Mouse (Mus musculus): ENCODE data around the gene Cox6a1. TPM values are rescaled to one million over a fixed set of nuclear protein-coding genes. Genes with fewer than 3 reads are reported as not detected.

Cox6a1 gene
- polyA plus RNA-seq, 1 experiment from 2014 or later, result 734 TPM

GRCm38 (mm10) chr5:115375436-115375835 lies 26.7 kb upstream of the Cox6a1 start:
- Histone ChIP-seq H3K27me3 (ENCODE audit: control insufficient read depth, insufficient read depth, low read length) (no peaks in the 10 kb centered on the region), H3K27ac (replicated peaks; ENCODE audit: low read depth, low read length) (no peak overlapping the region), H3K4me3 (ENCODE audit: low read depth, low read length) (no peak overlapping the region), H3K9ac (ENCODE audit: low read length) (no peak overlapping the region), H3K4me1 (ENCODE audit: control insufficient read depth, insufficient read depth, low read length) (no peaks in the 10 kb centered on the region), H3K36me3 (ENCODE audit: control insufficient read depth, insufficient read depth, low read length) (no peaks in the 10 kb centered on the region), H3K9me3 (ENCODE audit: control insufficient read depth, low read length) (no peaks in the 10 kb centered on the region), H3K4me2 (ENCODE audit: low read depth, severe bottlenecking) (no peak overlapping the region)
- WGBS, result 80% methylated on average over 2 of the region's 2 CpGs
- no peak for ATAC-seq (ENCODE audit: insufficient number of reproducible peaks, low FRiP score, low TSS enrichment, low read depth)
- DNase-seq (ENCODE audit: low spot score), result no peak

GRCm38 (mm10) chr5:115374204-115374820 lies 25.5 kb upstream of the Cox6a1 start:
- H3K27me3 ChIP-seq (ENCODE audit: control insufficient read depth, insufficient read depth, low read length), result no peaks in the 10 kb centered on the region
- no peak for ATAC-seq (ENCODE audit: insufficient number of reproducible peaks, low FRiP score, low TSS enrichment, low read depth)
- H3K9ac ChIP-seq (ENCODE audit: low read length), result peak overlapping the region; percentile 52
- no peaks in the 10 kb centered on the region for H3K36me3 ChIP-seq (ENCODE audit: control insufficient read depth, insufficient read depth, low read length)
- H3K4me2 ChIP-seq (ENCODE audit: low read depth, severe bottlenecking), result peak overlapping the region; percentile 46
- no peaks in the 10 kb centered on the region for H3K4me1 ChIP-seq (ENCODE audit: control insufficient read depth, insufficient read depth, low read length)
- no peaks in the 10 kb centered on the region for H3K9me3 ChIP-seq (ENCODE audit: control insufficient read depth, low read length)
- H3K4me3 ChIP-seq (ENCODE audit: low read depth, low read length), result no peak overlapping the region
- 23% methylated on average over 11 of the region's 11 CpGs for WGBS
- H3K27ac ChIP-seq (replicated peaks; ENCODE audit: low read depth, low read length), result no peak overlapping the region
- DNase-seq (ENCODE audit: low spot score), result no peak

GRCm38 (mm10) chr5:115373441-115374203 lies 24.8 kb upstream of the Cox6a1 start:
- no peaks in the 10 kb centered on the region for H3K9me3 ChIP-seq (ENCODE audit: control insufficient read depth, low read length)
- DNase-seq (ENCODE audit: low spot score), result peak; percentile 73
- no peaks in the 10 kb centered on the region for H3K27me3 ChIP-seq (ENCODE audit: control insufficient read depth, insufficient read depth, low read length)
- WGBS, result 23% methylated on average over 26 of the region's 26 CpGs
- H3K27ac ChIP-seq (replicated peaks; ENCODE audit: low read depth, low read length), result no peak overlapping the region
- H3K9ac ChIP-seq (ENCODE audit: low read length), result peak overlapping the region; percentile 52
- no peaks in the 10 kb centered on the region for H3K4me1 ChIP-seq (ENCODE audit: control insufficient read depth, insufficient read depth, low read length)
- no peak overlapping the region for H3K4me3 ChIP-seq (ENCODE audit: low read depth, low read length)
- H3K4me2 ChIP-seq (ENCODE audit: low read depth, severe bottlenecking), result peak overlapping the region; percentile 46
- ATAC-seq (ENCODE audit: insufficient number of reproducible peaks, low FRiP score, low TSS enrichment, low read depth), result no peak; the same call in 1 of the 2 replicates
- no peaks in the 10 kb centered on the region for H3K36me3 ChIP-seq (ENCODE audit: control insufficient read depth, insufficient read depth, low read length)

- Histone ChIP-seq H3K9ac (ENCODE audit: low read length) (no peak overlapping the region), H3K27me3 (ENCODE audit: control insufficient read depth, insufficient read depth, low read length) (no peaks in the 10 kb centered on the region), H3K4me1 (ENCODE audit: control insufficient read depth, insufficient read depth, low read length) (no peaks in the 10 kb centered on the region), H3K27ac (replicated peaks; ENCODE audit: low read depth, low read length) (no peak overlapping the region), H3K36me3 (ENCODE audit: control insufficient read depth, insufficient read depth, low read length) (no peaks in the 10 kb centered on the region), H3K4me3 (ENCODE audit: low read depth, low read length) (no peak overlapping the region), H3K4me2 (ENCODE audit: low read depth, severe bottlenecking) (no peak overlapping the region), H3K9me3 (ENCODE audit: control insufficient read depth, low read length) (no peaks in the 10 kb centered on the region)
- ATAC-seq (ENCODE audit: insufficient number of reproducible peaks, low FRiP score, low TSS enrichment, low read depth), result no peak
- no peak for DNase-seq (ENCODE audit: low spot score)
- 23% methylated on average over 9 of the region's 9 CpGs for WGBS
Measured at GRCm38 (mm10) chr5:115371736-115372135, 23.0 kb upstream of the Cox6a1 start.

GRCm38 (mm10) chr5:115364782-115365181 lies 16.0 kb upstream of the Cox6a1 start:
- Histone ChIP-seq H3K4me1 (ENCODE audit: control insufficient read depth, insufficient read depth, low read length) (no peaks in the 10 kb centered on the region), H3K9me3 (ENCODE audit: control insufficient read depth, low read length) (no peaks in the 10 kb centered on the region), H3K36me3 (ENCODE audit: control insufficient read depth, insufficient read depth, low read length) (no peaks in the 10 kb centered on the region), H3K27me3 (ENCODE audit: control insufficient read depth, insufficient read depth, low read length) (no peaks in the 10 kb centered on the region), H3K4me3 (ENCODE audit: low read depth, low read length) (no peak overlapping the region), H3K4me2 (ENCODE audit: low read depth, severe bottlenecking) (no peak overlapping the region), H3K27ac (replicated peaks; ENCODE audit: low read depth, low read length) (no peak overlapping the region), H3K9ac (ENCODE audit: low read length) (no peak overlapping the region)
- WGBS, result 81% methylated on average over 4 of the region's 4 CpGs
- no peak for ATAC-seq (ENCODE audit: insufficient number of reproducible peaks, low FRiP score, low TSS enrichment, low read depth)
- DNase-seq (ENCODE audit: low spot score), result no peak

- no peaks in the 10 kb centered on the region for H3K4me1 ChIP-seq (ENCODE audit: control insufficient read depth, insufficient read depth, low read length)
- no peak overlapping the region for H3K27ac ChIP-seq (replicated peaks; ENCODE audit: low read depth, low read length)
- no peaks in the 10 kb centered on the region for H3K36me3 ChIP-seq (ENCODE audit: control insufficient read depth, insufficient read depth, low read length)
- DNase-seq (ENCODE audit: low spot score), result no peak
- H3K4me3 ChIP-seq (ENCODE audit: low read depth, low read length), result no peak overlapping the region
- whole genome bisulfite sequencing, result 19% methylated on average over 19 of the region's 19 CpGs
- no peak overlapping the region for H3K4me2 ChIP-seq (ENCODE audit: low read depth, severe bottlenecking)
- no peak for ATAC-seq (ENCODE audit: insufficient number of reproducible peaks, low FRiP score, low TSS enrichment, low read depth)
- no peak overlapping the region for H3K9ac ChIP-seq (ENCODE audit: low read length)
- H3K27me3 ChIP-seq (ENCODE audit: control insufficient read depth, insufficient read depth, low read length), result no peaks in the 10 kb centered on the region
- no peaks in the 10 kb centered on the region for H3K9me3 ChIP-seq (ENCODE audit: control insufficient read depth, low read length)
Measured at GRCm38 (mm10) chr5:115362819-115363714, 14.3 kb upstream of the Cox6a1 start.

- ATAC-seq (ENCODE audit: insufficient number of reproducible peaks, low FRiP score, low TSS enrichment, low read depth), result no peak
- Histone ChIP-seq H3K36me3 (ENCODE audit: control insufficient read depth, insufficient read depth, low read length) (no peaks in the 10 kb centered on the region), H3K9me3 (ENCODE audit: control insufficient read depth, low read length) (no peaks in the 10 kb centered on the region), H3K4me1 (ENCODE audit: control insufficient read depth, insufficient read depth, low read length) (no peaks in the 10 kb centered on the region), H3K4me3 (ENCODE audit: low read depth, low read length) (no peak overlapping the region), H3K27ac (replicated peaks; ENCODE audit: low read depth, low read length) (no peak overlapping the region), H3K27me3 (ENCODE audit: control insufficient read depth, insufficient read depth, low read length) (no peaks in the 10 kb centered on the region), H3K4me2 (ENCODE audit: low read depth, severe bottlenecking) (no peak overlapping the region), H3K9ac (ENCODE audit: low read length) (no peak overlapping the region)
- DNase-seq (ENCODE audit: low spot score), result no peak
- WGBS, result 48% methylated on average over 7 of the region's 7 CpGs
Measured at GRCm38 (mm10) chr5:115362216-115362615, 13.4 kb upstream of the Cox6a1 start.

- DNase-seq (ENCODE audit: low spot score) (no peak), ATAC-seq (ENCODE audit: insufficient number of reproducible peaks, low FRiP score, low TSS enrichment, low read depth) (no peak)
- no peaks in the 10 kb centered on the region for H3K9me3 ChIP-seq (ENCODE audit: control insufficient read depth, low read length)
- H3K4me3 ChIP-seq (ENCODE audit: low read depth, low read length), result no peak overlapping the region
- no peaks in the 10 kb centered on the region for H3K4me1 ChIP-seq (ENCODE audit: control insufficient read depth, insufficient read depth, low read length)
- WGBS, result 41% methylated on average over 5 of the region's 5 CpGs
- H3K36me3 ChIP-seq (ENCODE audit: control insufficient read depth, insufficient read depth, low read length), result no peaks in the 10 kb centered on the region
- no peak overlapping the region for H3K9ac ChIP-seq (ENCODE audit: low read length)
- H3K27me3 ChIP-seq (ENCODE audit: control insufficient read depth, insufficient read depth, low read length), result no peaks in the 10 kb centered on the region
- no peak overlapping the region; the same call in 1 of the 2 replicates for H3K4me2 ChIP-seq (ENCODE audit: low read depth, severe bottlenecking)
- H3K27ac ChIP-seq (replicated peaks; ENCODE audit: low read depth, low read length), result no peak overlapping the region
Measured at GRCm38 (mm10) chr5:115359851-115360372, 11.1 kb upstream of the Cox6a1 start.
